Mouse (Mus musculus): ENCODE results near the gene Pim2. TPM values are rescaled to one million over a fixed set of nuclear protein-coding genes. Genes with fewer than 3 reads are reported as not detected.

Pim2 gene
- polyA plus RNA-seq (2015; fragmentation: Nextera tagmentation; extraction: Ambion mirVana) = 5.9 and 6.7 TPM in 2 replicates

GRCm38 (mm10) chrX:7878007-7878419 lies at the start of gene Pim2:
Gene Pim2 (plus strand): TSS chrX:7878262.
- Histone ChIP-seq H3K27ac (replicated peaks) (no peak within 1 kb of the TSS), H3K9ac (peak within 1 kb of the TSS; percentile 75), H3K9me3 (no peaks in the 10 kb centered on the region), H3K27me3 (replicated peaks) (no peaks in the 10 kb centered on the region), H3K36me3 (peaks cover 28% of the 10 kb centered on the region), H3K4me3 (peak within 1 kb of the TSS; percentile 54), H3K4me2 (peak within 1 kb of the TSS; percentile 81), H3K4me1 (peaks cover 13% of the 10 kb centered on the region; the same call in 1 of the 2 replicates)
- peak; percentile 44; the same call in 1 of the 2 replicates for ATAC-seq (ENCODE audit: extremely low read depth, insufficient number of reproducible peaks, low FRiP score, low TSS enrichment)
- WGBS = 6% methylated on average over 37 of the region's 38 CpGs

DNA sequence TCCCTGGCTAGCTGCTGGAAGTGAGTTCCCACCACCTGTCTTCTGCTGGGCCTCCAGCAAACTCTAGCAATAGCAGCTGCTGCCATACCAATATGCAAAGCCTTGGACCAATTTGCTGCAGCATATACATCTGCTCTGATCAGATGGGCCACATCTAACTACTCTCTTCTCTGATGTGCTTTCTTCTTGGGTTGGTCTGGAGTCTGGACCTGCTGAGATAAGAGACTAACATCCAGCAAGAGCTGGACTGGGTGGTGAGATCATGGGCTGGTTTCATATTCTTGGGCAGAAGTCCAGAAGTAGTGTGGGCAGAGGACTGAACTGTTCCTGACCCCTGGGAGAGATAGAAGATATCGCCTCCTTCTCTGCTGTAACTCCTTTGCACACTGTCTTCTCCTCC lies 40.9 kb upstream of the Pim2 start:
- Histone ChIP-seq H3K27ac (replicated peaks) (no peak overlapping the region), H3K9ac (no peak overlapping the region), H3K9me3 (no peaks in the 10 kb centered on the region; the same call in 1 of the 2 replicates), H3K4me1 (no peaks in the 10 kb centered on the region), H3K36me3 (no peaks in the 10 kb centered on the region), H3K4me2 (no peak overlapping the region), H3K27me3 (replicated peaks) (no peaks in the 10 kb centered on the region), H3K4me3 (no peak overlapping the region)
- 38% methylated on average over 1 of the region's 1 CpGs for WGBS
- no peak for ATAC-seq (ENCODE audit: extremely low read depth, insufficient number of reproducible peaks, low FRiP score, low TSS enrichment)

GRCm38 (mm10) chrX:7840842-7841162 lies 37.3 kb upstream of the Pim2 start:
- peak overlapping the region; percentile 95 for H3K27ac ChIP-seq (replicated peaks)
- peak overlapping the region; percentile 80 for H3K4me3 ChIP-seq
- 0 out of 2 replicates have a peak, but pooled peaks cover 4% of the 10 kb centered on the region for H3K36me3 ChIP-seq
- ATAC-seq (ENCODE audit: extremely low read depth, insufficient number of reproducible peaks, low FRiP score, low TSS enrichment) = no peak
- peak overlapping the region; percentile 80 for H3K4me2 ChIP-seq
- H3K27me3 ChIP-seq (replicated peaks) = no peaks in the 10 kb centered on the region
- H3K9me3 ChIP-seq = no peaks in the 10 kb centered on the region; the same call in 1 of the 2 replicates
- peaks cover 26% of the 10 kb centered on the region for H3K4me1 ChIP-seq
- H3K9ac ChIP-seq = peak overlapping the region; percentile 63; the same call in 1 of the 2 replicates
- WGBS = 8% methylated on average over 7 of the region's 7 CpGs

DNA sequence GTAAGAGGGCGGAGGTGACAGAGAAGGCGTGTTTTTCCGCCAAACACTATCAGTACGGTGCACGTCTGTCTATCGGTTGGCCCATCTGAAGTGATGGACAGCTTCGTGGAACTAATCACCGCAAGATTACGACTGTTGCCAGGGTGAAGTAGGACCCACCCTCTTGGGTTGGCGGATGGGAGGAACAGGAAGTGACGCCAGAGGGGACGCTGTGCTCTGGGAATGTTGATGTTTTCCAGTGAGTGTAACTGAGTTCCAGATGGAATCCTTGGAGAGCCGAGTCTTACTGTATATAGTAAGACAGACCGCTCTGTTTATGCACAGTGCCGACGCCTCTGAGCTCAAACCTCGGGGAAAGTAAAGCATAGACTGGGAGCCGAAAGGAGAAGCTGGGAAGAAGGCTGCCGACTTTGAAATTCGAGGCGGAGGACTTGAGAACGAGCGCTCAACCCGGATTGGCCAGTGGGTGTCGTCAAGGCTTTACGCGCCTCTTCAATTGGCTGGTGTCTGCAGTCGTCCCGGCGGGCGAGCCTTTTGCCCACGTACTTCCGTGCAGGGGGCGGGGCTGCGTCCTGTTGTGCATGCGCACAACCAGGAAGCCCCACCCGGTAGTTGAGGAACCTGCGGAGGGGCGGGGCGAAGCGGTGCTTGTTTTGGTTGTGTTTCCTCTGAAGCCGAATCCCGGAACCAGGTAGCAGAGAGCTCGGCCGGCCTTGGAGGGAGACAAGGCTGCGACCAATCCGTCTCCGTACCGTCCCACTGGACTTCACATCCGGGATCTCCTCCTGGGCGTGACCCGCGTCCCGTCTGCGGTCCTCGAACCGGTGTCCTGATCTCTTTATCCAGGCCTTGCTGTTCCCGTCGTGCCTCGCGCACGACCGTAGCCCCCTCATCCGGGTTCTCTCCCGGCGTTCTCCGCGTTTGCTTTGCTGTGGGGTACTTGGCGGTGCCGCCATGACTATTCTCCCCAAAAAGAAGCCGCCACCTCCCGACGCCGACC lies 36.6 kb upstream of the Pim2 start, which contains the start of gene Otud5:
Otud5 (plus strand) TSS at position 202 of the 1,000 bp plus-strand sequence.
- WGBS = 9% methylated on average over 74 of the region's 74 CpGs
- H3K4me3 ChIP-seq = peak within 1 kb of the TSS; percentile 80
- H3K4me1 ChIP-seq = peaks cover 26% of the 10 kb centered on the region

GRCm38 (mm10) chrX:7842318-7842717 lies 35.7 kb upstream of the Pim2 start:
- WGBS = 8% methylated on average over 42 of the region's 42 CpGs
- H3K9ac ChIP-seq = peak overlapping the region; percentile 94
- no peaks in the 10 kb centered on the region; the same call in 1 of the 2 replicates for H3K9me3 ChIP-seq
- H3K4me2 ChIP-seq = peak overlapping the region; percentile 80
- 0 out of 2 replicates have a peak, but pooled peaks cover 4% of the 10 kb centered on the region for H3K36me3 ChIP-seq
- ATAC-seq (ENCODE audit: extremely low read depth, insufficient number of reproducible peaks, low FRiP score, low TSS enrichment) = no peak
- peak overlapping the region; percentile 95 for H3K27ac ChIP-seq (replicated peaks)
- peaks cover 26% of the 10 kb centered on the region for H3K4me1 ChIP-seq
- no peaks in the 10 kb centered on the region for H3K27me3 ChIP-seq (replicated peaks)
- H3K4me3 ChIP-seq = peak overlapping the region; percentile 80

More for the DNA sequence above, 36.6 kb upstream of the Pim2 start, which contains the start of gene Otud5:
- H3K9me3 ChIP-seq = no peaks in the 10 kb centered on the region; the same call in 1 of the 2 replicates
- 0 out of 2 replicates have a peak, but pooled peaks cover 4% of the 10 kb centered on the region for H3K36me3 ChIP-seq
- peak within 1 kb of the TSS; percentile 94 for H3K9ac ChIP-seq
- peak within 1 kb of the TSS; percentile 95 for H3K27ac ChIP-seq (replicated peaks)
- ATAC-seq (ENCODE audit: extremely low read depth, insufficient number of reproducible peaks, low FRiP score, low TSS enrichment) = peak; percentile 93
- H3K4me2 ChIP-seq = peak within 1 kb of the TSS; percentile 80
- no peaks in the 10 kb centered on the region for H3K27me3 ChIP-seq (replicated peaks)

- no peak overlapping the region for H3K27ac ChIP-seq (replicated peaks)
- no peak overlapping the region for H3K4me3 ChIP-seq
- no peak overlapping the region for H3K9ac ChIP-seq
- no peaks in the 10 kb centered on the region for H3K27me3 ChIP-seq (replicated peaks)
- peaks cover 25% of the 10 kb centered on the region for H3K4me1 ChIP-seq
- 77% methylated on average over 2 of the region's 2 CpGs for WGBS
- H3K4me2 ChIP-seq = no peak overlapping the region
- no peaks in the 10 kb centered on the region for H3K9me3 ChIP-seq
- ATAC-seq (ENCODE audit: extremely low read depth, insufficient number of reproducible peaks, low FRiP score, low TSS enrichment) = no peak
- H3K36me3 ChIP-seq = peaks cover 30% of the 10 kb centered on the region
These were observed 30.2 kb upstream of the Pim2 start for GRCm38 (mm10) chrX:7847845-7848244.

GRCm38 (mm10) chrX:7854578-7854977 lies 23.5 kb upstream of the Pim2 start:
- Histone ChIP-seq H3K27ac (replicated peaks) (no peak overlapping the region), H3K9ac (no peak overlapping the region), H3K4me1 (no peaks in the 10 kb centered on the region), H3K36me3 (peaks cover 28% of the 10 kb centered on the region), H3K4me2 (no peak overlapping the region), H3K27me3 (replicated peaks) (no peaks in the 10 kb centered on the region), H3K4me3 (no peak overlapping the region), H3K9me3 (no peaks in the 10 kb centered on the region)
- 37% methylated on average over 2 of the region's 2 CpGs for WGBS
- ATAC-seq (ENCODE audit: extremely low read depth, insufficient number of reproducible peaks, low FRiP score, low TSS enrichment) = no peak

DNA sequence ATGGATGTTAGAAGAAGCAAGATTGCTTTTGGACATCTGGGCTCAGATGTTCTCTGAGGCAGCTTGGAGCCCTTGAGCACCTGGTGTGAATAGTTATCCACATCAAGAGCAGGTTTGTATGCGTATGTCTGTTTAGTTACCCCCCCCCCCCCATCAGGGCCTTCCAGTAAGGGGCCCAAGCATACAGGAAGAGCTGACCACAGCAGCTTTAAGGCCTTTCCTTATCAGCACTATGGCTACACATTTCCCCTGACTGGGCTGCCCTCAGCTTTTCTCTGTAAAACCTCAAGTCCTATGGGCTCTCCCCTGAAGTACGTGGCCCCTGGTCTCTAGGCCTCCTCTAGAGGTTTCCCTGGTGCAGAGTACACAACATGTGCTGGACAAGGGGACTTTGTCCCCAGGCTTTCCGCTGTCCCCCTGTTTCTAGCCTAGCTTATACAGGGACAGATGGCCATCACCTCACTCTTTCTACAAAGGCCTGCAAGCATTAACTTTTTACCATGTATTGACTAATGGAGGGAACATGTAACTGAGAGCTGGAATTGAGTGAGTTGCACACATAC lies 18.8 kb upstream of the Pim2 start:
- H3K36me3 ChIP-seq = peaks cover 13% of the 10 kb centered on the region
- no peaks in the 10 kb centered on the region for H3K4me1 ChIP-seq
- no peak overlapping the region for H3K4me2 ChIP-seq
- H3K27me3 ChIP-seq (replicated peaks) = no peaks in the 10 kb centered on the region
- no peak overlapping the region for H3K27ac ChIP-seq (replicated peaks)
- H3K9me3 ChIP-seq = no peaks in the 10 kb centered on the region
- H3K4me3 ChIP-seq = no peak overlapping the region
- ATAC-seq (ENCODE audit: extremely low read depth, insufficient number of reproducible peaks, low FRiP score, low TSS enrichment) = no peak
- no peak overlapping the region for H3K9ac ChIP-seq
- WGBS = 71% methylated on average over 3 of the region's 3 CpGs

DNA sequence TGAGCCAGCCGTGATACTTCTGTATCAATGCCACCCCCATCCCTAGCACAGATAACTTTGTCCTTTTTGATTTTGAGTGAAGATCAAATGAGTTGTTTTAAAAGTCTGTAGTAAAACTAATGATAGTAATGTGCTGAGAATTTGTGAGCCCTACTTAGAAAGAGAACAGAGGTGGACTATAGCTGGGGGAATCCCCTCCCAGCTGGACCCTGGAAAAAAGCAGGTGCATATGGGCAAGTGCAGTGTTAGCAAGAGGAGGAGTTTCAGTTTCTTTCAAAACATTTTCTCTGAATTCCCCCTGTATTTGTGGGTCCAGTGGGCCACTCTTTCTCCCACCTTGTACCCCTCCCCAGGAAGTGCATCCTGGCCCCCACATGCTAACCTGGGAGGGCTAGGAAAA lies 14.9 kb upstream of the Pim2 start:
- ATAC-seq (ENCODE audit: extremely low read depth, insufficient number of reproducible peaks, low FRiP score, low TSS enrichment) = no peak
- no peak overlapping the region for H3K27ac ChIP-seq (replicated peaks)
- H3K36me3 ChIP-seq = peaks cover 11% of the 10 kb centered on the region
- no peak overlapping the region for H3K4me2 ChIP-seq
- no peak overlapping the region for H3K4me3 ChIP-seq
- no peak overlapping the region for H3K9ac ChIP-seq
- WGBS = 81% methylated on average over 1 of the region's 1 CpGs
- H3K9me3 ChIP-seq = no peaks in the 10 kb centered on the region
- H3K27me3 ChIP-seq (replicated peaks) = no peaks in the 10 kb centered on the region
- H3K4me1 ChIP-seq = 0 out of 2 replicates have a peak, but pooled peaks cover 9% of the 10 kb centered on the region

DNA sequence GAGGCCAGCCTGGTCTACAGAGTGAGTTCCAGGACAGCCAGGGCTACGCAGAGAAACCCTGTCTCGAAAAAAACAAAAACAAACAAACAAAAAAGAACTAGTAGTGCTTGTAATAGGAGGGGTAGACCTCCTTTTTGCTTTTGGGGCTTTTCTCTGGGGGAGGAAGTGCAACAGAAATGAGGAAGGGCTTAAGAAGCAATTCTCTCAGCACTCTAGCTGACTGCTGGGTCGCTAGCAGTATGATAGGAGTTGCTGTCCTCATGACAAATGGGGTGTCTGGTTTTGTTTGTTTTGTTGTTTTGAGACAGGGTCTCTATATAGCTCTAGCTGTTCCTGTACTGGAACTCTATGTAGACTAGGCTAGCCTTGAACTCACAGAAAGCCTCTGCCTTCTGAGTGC lies 13.5 kb upstream of the Pim2 start:
- no peaks in the 10 kb centered on the region for H3K9me3 ChIP-seq
- WGBS = 78% methylated on average over 3 of the region's 3 CpGs

DNA sequence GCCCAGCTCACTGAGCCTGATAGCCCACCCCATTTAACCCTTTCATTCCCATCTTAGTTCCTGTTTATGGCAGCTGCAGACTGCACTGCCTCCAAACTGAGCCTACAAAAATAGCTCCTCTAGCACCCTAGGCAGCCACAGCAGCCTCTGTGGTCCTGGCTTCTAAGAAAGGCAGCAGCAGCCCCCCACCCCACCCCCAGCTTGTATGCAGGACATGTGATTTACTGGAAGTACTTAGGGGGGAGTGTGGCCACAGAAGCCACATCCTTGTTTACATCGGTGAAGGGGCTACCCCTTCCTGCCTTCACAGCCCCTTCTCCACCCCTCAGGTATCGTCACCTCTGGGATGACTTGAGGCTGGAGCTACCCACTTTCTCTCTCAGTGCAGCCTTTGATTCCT lies 12.7 kb upstream of the Pim2 start:
- H3K4me2 ChIP-seq = no peak overlapping the region
- 0 out of 2 replicates have a peak, but pooled peaks cover 9% of the 10 kb centered on the region for H3K4me1 ChIP-seq
- no peak overlapping the region for H3K27ac ChIP-seq (replicated peaks)
- ATAC-seq (ENCODE audit: extremely low read depth, insufficient number of reproducible peaks, low FRiP score, low TSS enrichment) = no peak
- no peaks in the 10 kb centered on the region for H3K27me3 ChIP-seq (replicated peaks)
- H3K9ac ChIP-seq = no peak overlapping the region
- no peak overlapping the region for H3K4me3 ChIP-seq
- H3K36me3 ChIP-seq = peaks cover 11% of the 10 kb centered on the region
- no peaks in the 10 kb centered on the region for H3K9me3 ChIP-seq
- WGBS = 53% methylated on average over 2 of the region's 2 CpGs

More for the DNA sequence above, 13.5 kb upstream of the Pim2 start:
- Histone ChIP-seq H3K27me3 (replicated peaks) (no peaks in the 10 kb centered on the region), H3K4me1 (0 out of 2 replicates have a peak, but pooled peaks cover 9% of the 10 kb centered on the region), H3K9ac (no peak overlapping the region), H3K4me2 (no peak overlapping the region), H3K36me3 (peaks cover 11% of the 10 kb centered on the region), H3K4me3 (no peak overlapping the region), H3K27ac (replicated peaks) (no peak overlapping the region)
- ATAC-seq (ENCODE audit: extremely low read depth, insufficient number of reproducible peaks, low FRiP score, low TSS enrichment) = no peak

Measured in heart, embryonic 13.5 days (tissue).